Mouse (Mus musculus) small intestine, adult 2 months (tissue): ENCODE measurements around the gene Tgfbrap1.

Experiments used
- CTCF ChIP-seq: fragments of 200-500 bp; IDR thresholded peaks from 2 replicates; pipeline ENCODE4 v1.5.1; 2012; ENCODE audit warnings: low read depth, mild to moderate bottlenecking, control low read depth, inconsistent platforms, low read length, moderate library complexity, mixed read lengths; ENCODE audit not compliant: insufficient replicate concordance, insufficient read length; ENCODE audit errors: extremely low read depth
- POLR2A ChIP-seq: fragments of 200-500 bp; IDR thresholded peaks from 2 replicates; pipeline ENCODE4 v1.6.1; 2012; ENCODE audit warnings: low read depth, mild to moderate bottlenecking, control low read depth, inconsistent platforms, low read length, moderate library complexity

- TF ChIP-seq CTCF (no peak), POLR2A (no peak)
Observed at GRCm38 (mm10) chr1:43147474-43147873, 49.0 kb upstream of the Tgfbrap1 start.
